Mouse (Mus musculus) cortical plate, adult 2 months (tissue): ENCODE data around the gene Olfr1022.

Experiments
- CTCF ChIP-seq: fragments of 200-500 bp; IDR thresholded peaks from 2 replicates; pipeline ENCODE4 v1.5.1; 2011; ENCODE audit warnings: mild to moderate bottlenecking, control low read depth, low read length; ENCODE audit not compliant: insufficient read depth; ENCODE audit errors: extremely low read depth
- POLR2A ChIP-seq: fragments of 200-500 bp; IDR thresholded peaks from 2 replicates; pipeline ENCODE4 v1.6.1; 2011; ENCODE audit warnings: mild to moderate bottlenecking, low read length, control low read depth; ENCODE audit not compliant: insufficient read depth; ENCODE audit errors: extremely low read depth

DNA sequence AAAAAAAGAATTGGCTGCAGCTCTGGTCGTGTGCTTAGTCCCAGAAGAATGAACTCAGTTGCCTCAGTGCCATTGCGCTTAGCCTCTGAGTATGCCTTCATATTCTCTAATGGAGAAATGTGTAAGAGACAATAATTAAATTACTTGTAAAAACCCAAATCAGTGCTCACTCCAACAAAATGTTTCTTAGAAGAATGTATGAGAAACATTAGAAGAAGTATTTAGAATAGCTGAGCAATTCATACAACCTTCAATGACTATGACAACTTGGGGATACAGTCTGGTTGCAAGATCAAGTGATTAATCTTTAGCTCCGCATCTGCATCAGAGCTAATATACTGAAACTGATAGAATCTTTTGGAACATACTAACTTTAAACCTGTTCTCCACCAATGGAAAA is 36.6 kb downstream of the Olfr1022 start, which contains the start of gene Olfr1024:
- TF ChIP-seq POLR2A = no peak
- TF ChIP-seq CTCF = no peak
